Mouse (Mus musculus) intestine, postnatal 0 days (tissue): ENCODE measurements around the gene Tex46. TPM values are rescaled to one million over a fixed set of nuclear protein-coding genes. Genes with fewer than 3 reads are reported as not detected.

ENCODE experiments used
- ATAC-seq: fragments of 200-750 bp; cut with Nextera tagmentation; 2 replicates; pipeline ENCODE4 v1.8.0; 2017; ENCODE audit warnings: mild to moderate bottlenecking, moderate TSS enrichment, moderate library complexity
- H3K27ac ChIP-seq: fragments of 300-500 bp; sonication (generic); 2 replicates; pipeline ENCODE4 v1.5.1; 2014; ENCODE audit warnings: mild to moderate bottlenecking, low read depth, low read length, moderate library complexity
- H3K27me3 ChIP-seq: fragments of 300-500 bp; sonication (generic); replicated peaks from 2 replicates; pipeline ENCODE4 v1.6.1; 2014; ENCODE audit warnings: low read length, mixed read lengths; ENCODE audit not compliant: control insufficient read depth, insufficient read depth
- H3K36me3 ChIP-seq: fragments of 300-500 bp; sonication (generic); 2 replicates; pipeline ENCODE4 v1.6.1; 2014; ENCODE audit warnings: mild to moderate bottlenecking, moderate library complexity; ENCODE audit not compliant: control insufficient read depth, insufficient read depth
- H3K4me1 ChIP-seq: fragments of 300-500 bp; sonication (generic); replicated peaks from 2 replicates; pipeline ENCODE4 v1.6.1; 2014; ENCODE audit warnings: antibody characterized with exemption, low read length, mixed read lengths; ENCODE audit not compliant: control insufficient read depth, insufficient read depth
- H3K4me2 ChIP-seq: fragments of 300-500 bp; sonication (generic); replicated peaks from 2 replicates; pipeline ENCODE4 v1.6.1; 2014; ENCODE audit warnings: low read depth, mild to moderate bottlenecking, moderate library complexity
- H3K4me3 ChIP-seq: fragments of 300-500 bp; sonication (generic); 2 replicates; pipeline ENCODE4 v1.5.1; 2014; ENCODE audit warnings: low read depth, low read length
- H3K9ac ChIP-seq: fragments of 300-500 bp; sonication (generic); 2 replicates; pipeline ENCODE4 v1.6.1; 2014; ENCODE audit warnings: mild to moderate bottlenecking, low read depth, low read length
- H3K9me3 ChIP-seq: fragments of 300-500 bp; sonication (generic); 2 replicates; pipeline ENCODE4 v1.6.1; 2016; ENCODE audit warnings: mixed run types; ENCODE audit not compliant: control insufficient read depth
- CTCF ChIP-seq: sonication (generic); IDR thresholded peaks from 2 replicates; pipeline ENCODE4 v1.5.1; 2016; ENCODE audit warnings: low read depth, mild to moderate bottlenecking, control low read depth, antibody characterized with exemption, moderate library complexity
- WGBS: fragments of 180-500 bp; shearing (Covaris S2); extraction: QIAGEN DNeasy Blood & Tissue Kit; methylation state at CpG from one replicate; pipeline ENCODE4 v1.1.7; 2014; 5-methylcytosine and 5-hydroxymethylcytosine counted together
- microRNA-seq: library from miRNA; unstranded; fragments of <30 nt; microRNA quantifications from one replicate; pipeline ENCODE4, GENCODE M21; 2016
- polyA plus RNA-seq: library from polyadenylated mRNA; unstranded; fragments of >200 nt; fragmentation: Nextera tagmentation; extraction: Ambion mirVana; gene quantifications from 2 replicates; pipeline ENCODE4 v1.2.1, GENCODE M21; 2015

The Tex46 gene
- polyA plus RNA-seq, 1 experiment from 2014 or later = not detected

GRCm38 (mm10) chr4:136653692-136654234 lies 43.5 kb downstream of the Tex46 start:
- peaks cover 34% of the 10 kb centered on the region; the same call in 1 of the 2 replicates for H3K36me3 ChIP-seq
- H3K4me2 ChIP-seq = no peak overlapping the region
- no peak overlapping the region for H3K4me3 ChIP-seq
- no peak overlapping the region for H3K27ac ChIP-seq
- H3K9ac ChIP-seq = no peak overlapping the region
- WGBS = 86% methylated on average over 10 of the region's 10 CpGs
- ATAC-seq = no peak
- no peaks in the 10 kb centered on the region for H3K27me3 ChIP-seq
- no peak for TF ChIP-seq CTCF
- no peaks in the 10 kb centered on the region for H3K9me3 ChIP-seq
- H3K4me1 ChIP-seq = no peaks in the 10 kb centered on the region

GRCm38 (mm10) chr4:136657914-136658313 lies 47.7 kb downstream of the Tex46 start:
- H3K4me1 ChIP-seq = no peaks in the 10 kb centered on the region
- H3K9me3 ChIP-seq = no peaks in the 10 kb centered on the region
- ATAC-seq = no peak
- no peak overlapping the region for H3K4me3 ChIP-seq
- H3K27ac ChIP-seq = no peak overlapping the region
- no peak overlapping the region for H3K9ac ChIP-seq
- no peak overlapping the region for H3K4me2 ChIP-seq
- peaks cover 57% of the 10 kb centered on the region; the same call in 1 of the 2 replicates for H3K36me3 ChIP-seq
- 64% methylated on average over 3 of the region's 3 CpGs for WGBS
- no peaks in the 10 kb centered on the region for H3K27me3 ChIP-seq
- no peak for TF ChIP-seq CTCF

Small RNAs within 50 kb of the gene (microRNA-seq; reads per million reads assigned to microRNA genes)
- gene Gm22180 = not detected

Other genes with a start within 250 kb of the Tex46 start
- gene Htr1d, start 186.9 kb upstream of the Tex46 start, polyA plus RNA-seq = 0.16 and 0.37 TPM in 2 replicates
- 0.50 and 0.59 TPM in 2 replicates for gene 6030445D17Rik, start 148.2 kb upstream of the Tex46 start, polyA plus RNA-seq
- 82.9 and 100 TPM in 2 replicates for gene Luzp1, start 140.7 kb upstream of the Tex46 start, polyA plus RNA-seq
- gene Kdm1a, start 7.7 kb upstream of the Tex46 start, polyA plus RNA-seq = 16.4 and 16.5 TPM in 2 replicates
- gene Lactbl1, start 12.2 kb downstream of the Tex46 start, polyA plus RNA-seq = not detected in 2 replicates
- gene Ephb2, start 225.6 kb downstream of the Tex46 start, polyA plus RNA-seq = 5.7 TPM in 2 replicates